Mouse (Mus musculus) heart, embryonic 10.5 days (tissue): Measurements from ENCODE around the gene Ngb. TPM values are rescaled to one million over a fixed set of nuclear protein-coding genes. Genes with fewer than 3 reads are reported as not detected.

ENCODE experiments used
- DNase-seq: peaks from one replicate; pipeline ENCODE4 v3.0.0-alpha.2; 2017; ENCODE audit warnings: low spot score
- H3K27ac ChIP-seq: fragments of 300-500 bp; sonication (generic); 2 replicates; pipeline ENCODE4 v1.5.1; 2016; ENCODE audit warnings: mild to moderate bottlenecking
- H3K27me3 ChIP-seq: fragments of 300-500 bp; sonication (generic); 2 replicates; pipeline ENCODE4 v1.6.1; 2016; ENCODE audit warnings: mild to moderate bottlenecking; ENCODE audit not compliant: poor library complexity, insufficient read depth, severe bottlenecking
- H3K36me3 ChIP-seq: fragments of 300-500 bp; sonication (generic); 2 replicates; pipeline ENCODE4 v1.6.1; 2016; ENCODE audit warnings: mild to moderate bottlenecking, moderate library complexity
- H3K4me1 ChIP-seq: fragments of 300-500 bp; sonication (generic); 2 replicates; pipeline ENCODE4 v1.6.1; 2016; ENCODE audit warnings: mild to moderate bottlenecking
- H3K4me3 ChIP-seq: fragments of 300-500 bp; sonication (generic); 2 replicates; pipeline ENCODE4 v1.5.1; 2016; ENCODE audit warnings: mild to moderate bottlenecking, moderate library complexity
- H3K9me3 ChIP-seq: fragments of 300-500 bp; sonication (generic); 2 replicates; pipeline ENCODE4 v1.6.1; 2016; ENCODE audit warnings: mild to moderate bottlenecking, moderate library complexity
- WGBS: fragments of 180-500 bp; shearing (Covaris S2); methylation state at CpG from one replicate; pipeline ENCODE4 v1.1.7; 2016; 5-methylcytosine and 5-hydroxymethylcytosine counted together
- polyA plus RNA-seq: library from polyadenylated mRNA; unstranded; fragments of >200 nt; fragmentation: Nextera tagmentation; extraction: Ambion mirVana; gene quantifications from 2 replicates; pipeline ENCODE4 v1.2.1, GENCODE M21; 2016

Gene Ngb
- polyA plus RNA-seq, 1 experiment from 2014 or later, result 0.29 TPM

GRCm38 (mm10) chr12:87130224-87130623 is 27.9 kb upstream of the Ngb start:
- H3K27ac ChIP-seq, result no peak overlapping the region
- peaks cover 7% of the 10 kb centered on the region; the same call in 1 of the 2 replicates for H3K4me1 ChIP-seq
- H3K36me3 ChIP-seq, result peaks cover 38% of the 10 kb centered on the region
- no peak for DNase-seq
- no peaks in the 10 kb centered on the region for H3K9me3 ChIP-seq
- no peaks in the 10 kb centered on the region for H3K27me3 ChIP-seq
- H3K4me3 ChIP-seq, result no peak overlapping the region
- WGBS, result 90% methylated on average over 4 of the region's 4 CpGs

DNA sequence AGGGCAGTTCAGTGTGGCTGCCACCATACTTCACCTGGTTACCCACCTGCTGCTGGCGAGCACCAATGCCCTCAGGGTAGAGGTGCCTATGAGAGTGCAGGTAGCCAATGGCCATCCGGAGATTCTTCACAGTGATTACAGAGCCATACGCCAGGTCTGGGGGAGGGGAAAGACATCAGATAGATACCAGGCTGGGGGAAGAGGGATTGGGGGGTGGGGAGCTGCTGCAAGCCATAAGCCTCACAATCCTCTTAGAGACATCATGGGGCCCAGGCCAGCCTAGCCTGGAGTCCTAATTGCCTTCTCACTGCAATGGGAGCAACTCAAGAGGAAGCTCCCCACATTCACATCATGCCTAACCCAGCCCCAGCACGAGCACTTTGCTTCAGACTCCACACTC is 24.9 kb upstream of the Ngb start:
- peaks cover 60% of the 10 kb centered on the region for H3K36me3 ChIP-seq
- no peaks in the 10 kb centered on the region for H3K9me3 ChIP-seq
- 77% methylated on average over 4 of the region's 4 CpGs for WGBS

DNA sequence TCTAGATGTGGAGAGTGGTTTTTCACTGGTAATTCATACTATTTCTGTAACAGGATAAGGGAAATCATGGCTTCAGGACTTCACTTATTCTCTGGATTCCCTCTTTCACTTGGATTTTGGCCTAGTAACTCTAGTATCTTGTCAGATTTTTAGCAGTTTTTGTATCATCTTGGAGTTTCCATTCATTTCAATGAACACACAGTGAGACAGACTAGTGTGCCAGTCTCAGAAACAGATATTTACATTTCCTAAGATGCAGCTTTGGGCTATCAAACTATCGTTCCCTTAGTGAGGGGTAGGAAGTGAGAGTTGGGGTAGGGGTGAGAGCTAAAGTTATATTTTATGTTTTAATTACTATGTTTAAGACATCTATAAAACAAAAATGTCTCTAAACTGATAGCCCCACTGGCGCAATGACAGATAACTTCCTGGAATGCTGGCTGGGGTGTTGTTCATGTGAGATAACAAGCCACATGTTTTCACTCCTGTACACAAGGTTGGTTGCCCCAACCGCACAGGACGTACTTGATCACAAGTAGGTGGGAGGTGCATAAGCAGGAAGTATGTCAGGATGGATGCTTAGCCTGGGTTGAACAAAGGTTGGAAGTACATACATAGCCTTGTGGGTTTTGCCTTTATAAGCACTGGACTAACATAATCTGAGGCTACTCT is 19.7 kb upstream of the Ngb start:
- WGBS, result 75% methylated on average over 4 of the region's 4 CpGs
- no peak for DNase-seq
- Histone ChIP-seq H3K27me3 (no peaks in the 10 kb centered on the region), H3K9me3 (no peaks in the 10 kb centered on the region), H3K4me1 (no peaks in the 10 kb centered on the region), H3K27ac (no peak overlapping the region), H3K4me3 (no peak overlapping the region), H3K36me3 (peaks cover 60% of the 10 kb centered on the region)

More for the DNA sequence above, 24.9 kb upstream of the Ngb start:
- H3K4me1 ChIP-seq, result peaks cover 5% of the 10 kb centered on the region; the same call in 1 of the 2 replicates
- H3K27ac ChIP-seq, result no peak overlapping the region
- H3K4me3 ChIP-seq, result no peak overlapping the region
- no peaks in the 10 kb centered on the region for H3K27me3 ChIP-seq
- no peak for DNase-seq

- 52% methylated on average over 3 of the region's 3 CpGs for WGBS
- Histone ChIP-seq H3K27ac (no peak overlapping the region), H3K4me3 (no peak overlapping the region), H3K36me3 (peaks cover 32% of the 10 kb centered on the region; the same call in 1 of the 2 replicates), H3K27me3 (peaks cover 22% of the 10 kb centered on the region), H3K9me3 (no peaks in the 10 kb centered on the region), H3K4me1 (peaks cover 7% of the 10 kb centered on the region)
- no peak for DNase-seq
These were observed 5.1 kb upstream of the Ngb start for GRCm38 (mm10) chr12:87107357-87107977.

DNA sequence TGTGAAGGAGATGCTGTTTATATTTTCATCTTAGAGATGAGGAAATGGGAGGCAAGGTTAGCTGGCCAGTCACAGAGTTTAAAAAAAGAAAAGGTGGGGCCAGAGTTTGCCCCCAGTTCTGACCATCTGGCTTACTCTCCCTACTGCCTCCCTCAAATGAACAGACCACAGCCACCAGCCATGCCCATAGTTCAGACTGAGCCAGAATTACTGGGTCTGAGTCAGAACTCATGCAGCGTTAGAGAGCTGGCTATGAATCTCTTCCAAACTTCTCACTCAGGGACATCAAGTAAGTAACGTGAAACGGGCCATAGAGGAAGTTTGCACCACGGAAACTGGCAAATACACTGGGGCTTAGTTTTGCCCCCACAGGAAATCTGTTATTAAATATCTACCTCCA is 2.5 kb upstream of the Ngb start:
- Histone ChIP-seq H3K27ac (no peak overlapping the region), H3K4me3 (no peak overlapping the region), H3K36me3 (peaks cover 14% of the 10 kb centered on the region; the same call in 1 of the 2 replicates), H3K4me1 (peaks cover 15% of the 10 kb centered on the region), H3K9me3 (no peaks in the 10 kb centered on the region), H3K27me3 (peaks cover 48% of the 10 kb centered on the region)
- no peak for DNase-seq
- WGBS, result 85% methylated on average over 4 of the region's 4 CpGs

GRCm38 (mm10) chr12:87103471-87103870 is 1.1 kb upstream of the Ngb start:
- H3K9me3 ChIP-seq, result no peaks in the 10 kb centered on the region
- H3K27me3 ChIP-seq, result peaks cover 61% of the 10 kb centered on the region
- peaks cover 5% of the 10 kb centered on the region; the same call in 1 of the 2 replicates for H3K36me3 ChIP-seq
- no peak for DNase-seq
- no peak overlapping the region for H3K27ac ChIP-seq
- WGBS, result 87% methylated on average over 4 of the region's 4 CpGs
- peaks cover 15% of the 10 kb centered on the region for H3K4me1 ChIP-seq
- no peak overlapping the region for H3K4me3 ChIP-seq

- 84% methylated on average over 4 of the region's 4 CpGs for WGBS
- H3K4me1 ChIP-seq, result peaks cover 15% of the 10 kb centered on the region
- no peaks in the 10 kb centered on the region for H3K9me3 ChIP-seq
- DNase-seq, result no peak
- no peaks in the 10 kb centered on the region for H3K36me3 ChIP-seq
- H3K4me3 ChIP-seq, result no peak overlapping the region
- H3K27me3 ChIP-seq, result peaks cover 78% of the 10 kb centered on the region
- no peak overlapping the region for H3K27ac ChIP-seq
These were observed 2.0 kb downstream of the Ngb start for GRCm38 (mm10) chr12:87100331-87100730.

DNA sequence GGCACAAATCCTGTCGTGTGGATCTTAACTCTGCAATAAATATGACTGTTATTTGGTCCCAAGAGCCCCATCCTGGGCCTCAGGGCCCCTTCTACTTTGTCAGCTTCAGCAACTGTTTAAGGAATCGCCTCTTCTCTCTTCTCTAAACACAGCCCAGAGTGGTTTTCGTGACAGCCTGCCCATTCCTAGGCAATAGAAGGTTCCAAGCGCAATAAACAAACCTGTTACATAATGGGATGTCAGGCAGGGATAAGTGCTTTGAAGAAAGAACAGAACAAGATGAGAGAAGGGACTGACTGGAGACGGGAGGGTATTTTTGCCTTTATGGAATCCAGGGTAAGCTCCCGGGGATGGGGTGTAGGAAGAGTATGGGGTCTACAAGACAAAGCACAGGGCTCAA is 8.7 kb downstream of the Ngb start:
- Histone ChIP-seq H3K4me1 (peaks cover 24% of the 10 kb centered on the region), H3K4me3 (no peak overlapping the region), H3K9me3 (no peaks in the 10 kb centered on the region), H3K36me3 (no peaks in the 10 kb centered on the region), H3K27ac (no peak overlapping the region), H3K27me3 (peaks cover 23% of the 10 kb centered on the region)
- no peak for DNase-seq
- WGBS, result 68% methylated on average over 6 of the region's 6 CpGs

DNA sequence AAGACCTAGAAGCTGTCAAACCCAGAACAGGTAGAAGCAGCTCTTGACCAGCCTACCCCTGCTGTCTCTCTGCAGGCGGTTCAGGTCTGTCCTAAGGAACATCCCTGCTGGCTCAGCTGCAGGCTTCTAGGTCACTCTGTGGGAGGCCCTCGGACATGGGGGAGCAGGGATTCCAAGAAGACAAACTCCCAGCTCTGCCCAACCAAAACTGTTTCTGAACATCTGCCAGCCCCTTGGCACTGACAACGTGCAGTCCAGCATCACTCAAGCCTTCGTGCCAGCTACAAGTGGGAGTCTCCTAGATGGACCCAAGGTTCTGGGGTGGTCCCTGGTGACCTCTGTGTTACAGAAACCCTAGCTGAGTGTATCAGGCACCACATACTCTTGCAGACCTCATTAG is 9.1 kb downstream of the Ngb start:
- Histone ChIP-seq H3K27me3 (peaks cover 19% of the 10 kb centered on the region), H3K36me3 (no peaks in the 10 kb centered on the region), H3K9me3 (no peaks in the 10 kb centered on the region), H3K4me1 (peaks cover 28% of the 10 kb centered on the region), H3K4me3 (no peak overlapping the region), H3K27ac (no peak overlapping the region; the same call in 1 of the 2 replicates)
- no peak for DNase-seq
- 63% methylated on average over 4 of the region's 4 CpGs for WGBS

DNA sequence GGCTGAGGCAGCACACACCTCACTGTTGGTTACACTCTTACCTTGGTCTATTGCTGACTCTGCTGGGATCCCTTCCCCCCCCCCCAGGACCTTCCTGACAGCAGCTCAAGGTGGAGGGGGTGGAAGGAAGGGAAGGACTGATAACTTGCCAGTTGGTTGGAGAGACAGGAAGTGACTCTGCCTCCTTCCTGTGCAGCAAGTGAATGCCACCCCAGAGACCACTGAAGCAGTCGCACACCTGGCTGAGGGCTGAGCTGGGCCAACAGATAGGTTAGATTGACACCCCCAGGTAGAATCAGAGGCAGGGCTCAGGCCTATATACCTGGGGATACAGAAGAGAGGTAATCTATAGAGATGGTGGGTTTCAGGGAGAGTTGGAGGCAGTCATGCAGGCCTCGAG is 10.4 kb downstream of the Ngb start:
- peaks cover 29% of the 10 kb centered on the region for H3K4me1 ChIP-seq
- H3K36me3 ChIP-seq, result no peaks in the 10 kb centered on the region
- no peaks in the 10 kb centered on the region for H3K9me3 ChIP-seq
- H3K4me3 ChIP-seq, result no peak overlapping the region
- WGBS, result 75% methylated on average over 2 of the region's 2 CpGs
- H3K27me3 ChIP-seq, result peaks cover 7% of the 10 kb centered on the region; the same call in 1 of the 2 replicates
- no peak overlapping the region; the same call in 1 of the 2 replicates for H3K27ac ChIP-seq
- DNase-seq, result no peak

DNA sequence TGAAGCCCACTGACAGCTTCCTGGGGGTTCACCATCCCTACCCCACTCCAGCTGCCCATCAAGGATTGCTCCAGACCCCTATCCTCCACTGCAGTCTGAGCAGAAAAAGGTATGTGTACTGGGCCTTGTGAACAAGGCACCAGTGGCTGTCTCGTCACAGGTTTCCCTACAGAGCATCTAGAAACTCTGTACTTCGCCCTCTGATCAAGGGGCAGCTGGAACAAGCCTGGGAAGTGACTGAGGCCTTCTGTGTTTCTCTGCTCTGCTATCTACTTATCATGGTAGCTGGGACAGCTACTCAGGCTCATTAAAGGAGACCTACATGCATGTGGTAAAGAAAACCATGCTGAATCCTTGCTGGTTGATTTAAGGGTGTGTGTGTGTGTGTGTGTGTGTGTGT is 12.6 kb downstream of the Ngb start:
- no peaks in the 10 kb centered on the region for H3K36me3 ChIP-seq
- H3K4me3 ChIP-seq, result no peak overlapping the region
- 64% methylated on average over 2 of the region's 2 CpGs for WGBS
- peaks cover 29% of the 10 kb centered on the region for H3K4me1 ChIP-seq
- no peak overlapping the region for H3K27ac ChIP-seq
- no peaks in the 10 kb centered on the region for H3K9me3 ChIP-seq
- DNase-seq, result no peak
- peaks cover 14% of the 10 kb centered on the region; the same call in 1 of the 2 replicates for H3K27me3 ChIP-seq

DNA sequence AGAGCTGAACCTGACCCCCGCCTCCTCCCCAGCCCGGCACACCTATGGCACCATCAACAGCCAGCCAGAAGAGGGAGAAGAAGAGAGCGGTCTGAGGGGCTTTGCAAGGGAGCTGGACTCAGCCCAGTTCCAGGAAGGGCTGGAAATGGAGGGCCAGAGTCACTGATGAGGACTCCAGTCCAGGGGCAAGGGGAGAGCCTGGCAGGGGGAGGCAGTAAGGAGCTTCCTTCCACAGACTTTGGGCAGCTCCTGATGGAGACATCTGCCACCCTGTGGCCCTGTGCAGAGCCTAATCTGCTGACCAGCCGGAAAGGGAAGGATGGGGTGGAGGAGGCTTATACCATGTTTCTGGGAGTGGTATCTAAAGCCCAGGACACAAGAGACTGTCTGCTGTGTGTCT is 13.1 kb downstream of the Ngb start:
- Histone ChIP-seq H3K4me3 (no peak overlapping the region), H3K36me3 (no peaks in the 10 kb centered on the region), H3K27ac (no peak overlapping the region), H3K9me3 (no peaks in the 10 kb centered on the region), H3K27me3 (peaks cover 14% of the 10 kb centered on the region; the same call in 1 of the 2 replicates), H3K4me1 (peaks cover 29% of the 10 kb centered on the region)
- WGBS, result 51% methylated on average over 4 of the region's 4 CpGs
- DNase-seq, result no peak

GRCm38 (mm10) chr12:87088331-87088730 is 14.0 kb downstream of the Ngb start:
- H3K4me1 ChIP-seq, result peaks cover 29% of the 10 kb centered on the region
- 35% methylated on average over 4 of the region's 4 CpGs for WGBS
- peaks cover 14% of the 10 kb centered on the region; the same call in 1 of the 2 replicates for H3K27me3 ChIP-seq
- DNase-seq, result no peak
- H3K27ac ChIP-seq, result no peak overlapping the region
- H3K36me3 ChIP-seq, result no peaks in the 10 kb centered on the region
- no peaks in the 10 kb centered on the region for H3K9me3 ChIP-seq
- H3K4me3 ChIP-seq, result no peak overlapping the region
